Mouse (Mus musculus): ENCODE measurements around the gene Tmem269. TPM values are rescaled to one million over a fixed set of nuclear protein-coding genes. Genes with fewer than 3 reads are reported as not detected.
A peak's percentile ranks its signal among the peaks of the same experiment; 100 is the strongest.

The Tmem269 gene
- polyA plus RNA-seq, 1 experiment from 2014 or later = 0.07 TPM

- TF ChIP-seq EP300 (optimal IDR thresholded peaks at IDR 0.05) = no peak
- TF ChIP-seq CTCF (IDR thresholded peaks at IDR 0.05; ENCODE audit: low read depth) = no peak
- Histone ChIP-seq H3K27me3 (ENCODE audit: control insufficient read depth, insufficient read depth, low read length) (no peaks in the 10 kb centered on the region), H3K27ac (replicated peaks) (no peak overlapping the region), H3K36me3 (ENCODE audit: control insufficient read depth, insufficient read depth, low read length) (no peaks in the 10 kb centered on the region), H3K4me2 (replicated peaks; ENCODE audit: low read depth) (no peak overlapping the region), H3K9me3 (ENCODE audit: control insufficient read depth, low read length) (no peaks in the 10 kb centered on the region), H3K9ac (ENCODE audit: low read length) (no peak overlapping the region), H3K4me3 (ENCODE audit: low read depth, low read length) (no peak overlapping the region), H3K4me1 (replicated peaks; ENCODE audit: control insufficient read depth, insufficient read depth) (peaks cover 2% of the 10 kb centered on the region; the same call in 1 of the 2 replicates)
- DNase-seq (ENCODE audit: low spot score) = no peak
- 49% methylated on average over 3 of the region's 3 CpGs for WGBS
- no peak for ATAC-seq (ENCODE audit: low FRiP score, low TSS enrichment)
Measured at GRCm38 (mm10) chr4:119191273-119191672, 26.7 kb downstream of the Tmem269 start.

GRCm38 (mm10) chr4:119190618-119191017 is 27.4 kb downstream of the Tmem269 start:
- TF ChIP-seq EP300 (optimal IDR thresholded peaks at IDR 0.05) (no peak), CTCF (IDR thresholded peaks at IDR 0.05; ENCODE audit: low read depth) (no peak)
- Histone ChIP-seq H3K9me3 (ENCODE audit: control insufficient read depth, low read length) (no peaks in the 10 kb centered on the region), H3K4me3 (ENCODE audit: low read depth, low read length) (no peak overlapping the region), H3K27ac (replicated peaks) (no peak overlapping the region), H3K36me3 (ENCODE audit: control insufficient read depth, insufficient read depth, low read length) (no peaks in the 10 kb centered on the region), H3K27me3 (ENCODE audit: control insufficient read depth, insufficient read depth, low read length) (no peaks in the 10 kb centered on the region), H3K9ac (ENCODE audit: low read length) (no peak overlapping the region), H3K4me1 (replicated peaks; ENCODE audit: control insufficient read depth, insufficient read depth) (no peaks in the 10 kb centered on the region), H3K4me2 (replicated peaks; ENCODE audit: low read depth) (no peak overlapping the region)
- 69% methylated on average over 8 of the region's 8 CpGs for WGBS
- ATAC-seq (ENCODE audit: low FRiP score, low TSS enrichment) (no peak), DNase-seq (ENCODE audit: low spot score) (no peak)

GRCm38 (mm10) chr4:119189864-119190263 is 28.2 kb downstream of the Tmem269 start, which contains the start of gene Ermap:
Gene Ermap, minus strand, starts transcription at chr4:119190011.
- no peak for TF ChIP-seq EP300 (optimal IDR thresholded peaks at IDR 0.05)
- no peak for TF ChIP-seq CTCF (IDR thresholded peaks at IDR 0.05; ENCODE audit: low read depth)
- Histone ChIP-seq H3K4me2 (replicated peaks; ENCODE audit: low read depth) (no peak within 1 kb of the TSS), H3K4me1 (replicated peaks; ENCODE audit: control insufficient read depth, insufficient read depth) (no peaks in the 10 kb centered on the region), H3K36me3 (ENCODE audit: control insufficient read depth, insufficient read depth, low read length) (no peaks in the 10 kb centered on the region), H3K9ac (ENCODE audit: low read length) (no peak within 1 kb of the TSS), H3K4me3 (ENCODE audit: low read depth, low read length) (no peak within 1 kb of the TSS), H3K27me3 (ENCODE audit: control insufficient read depth, insufficient read depth, low read length) (no peaks in the 10 kb centered on the region), H3K9me3 (ENCODE audit: control insufficient read depth, low read length) (no peaks in the 10 kb centered on the region), H3K27ac (replicated peaks) (no peak within 1 kb of the TSS)
- WGBS = 54% methylated on average over 6 of the region's 6 CpGs
- ATAC-seq (ENCODE audit: low FRiP score, low TSS enrichment) (no peak), DNase-seq (ENCODE audit: low spot score) (no peak)

- Histone ChIP-seq H3K4me1 (replicated peaks; ENCODE audit: control insufficient read depth, insufficient read depth) (no peaks in the 10 kb centered on the region), H3K4me3 (ENCODE audit: low read depth, low read length) (no peak overlapping the region), H3K27ac (replicated peaks) (no peak overlapping the region), H3K36me3 (ENCODE audit: control insufficient read depth, insufficient read depth, low read length) (no peaks in the 10 kb centered on the region), H3K9ac (ENCODE audit: low read length) (no peak overlapping the region), H3K4me2 (replicated peaks; ENCODE audit: low read depth) (no peak overlapping the region), H3K27me3 (ENCODE audit: control insufficient read depth, insufficient read depth, low read length) (no peaks in the 10 kb centered on the region), H3K9me3 (ENCODE audit: control insufficient read depth, low read length) (no peaks in the 10 kb centered on the region)
- ATAC-seq (ENCODE audit: low FRiP score, low TSS enrichment) (no peak), DNase-seq (ENCODE audit: low spot score) (no peak)
- TF ChIP-seq CTCF (IDR thresholded peaks at IDR 0.05; ENCODE audit: low read depth) (no peak), EP300 (optimal IDR thresholded peaks at IDR 0.05) (no peak)
- WGBS = 74% methylated on average over 6 of the region's 6 CpGs
Measured at GRCm38 (mm10) chr4:119189392-119189791, 28.6 kb downstream of the Tmem269 start.

- Histone ChIP-seq H3K4me3 (ENCODE audit: low read depth, low read length) (no peak overlapping the region), H3K27ac (replicated peaks) (no peak overlapping the region), H3K9me3 (ENCODE audit: control insufficient read depth, low read length) (no peaks in the 10 kb centered on the region), H3K27me3 (ENCODE audit: control insufficient read depth, insufficient read depth, low read length) (no peaks in the 10 kb centered on the region), H3K4me1 (replicated peaks; ENCODE audit: control insufficient read depth, insufficient read depth) (no peaks in the 10 kb centered on the region), H3K36me3 (ENCODE audit: control insufficient read depth, insufficient read depth, low read length) (no peaks in the 10 kb centered on the region), H3K4me2 (replicated peaks; ENCODE audit: low read depth) (no peak overlapping the region), H3K9ac (ENCODE audit: low read length) (no peak overlapping the region)
- TF ChIP-seq EP300 (optimal IDR thresholded peaks at IDR 0.05) = no peak
- TF ChIP-seq CTCF (IDR thresholded peaks at IDR 0.05; ENCODE audit: low read depth) = peak; percentile 58
- 38% methylated on average over 11 of the region's 11 CpGs for WGBS
- DNase-seq (ENCODE audit: low spot score) (no peak), ATAC-seq (ENCODE audit: low FRiP score, low TSS enrichment) (no peak)
Measured at GRCm38 (mm10) chr4:119188060-119188785, 29.8 kb downstream of the Tmem269 start.

GRCm38 (mm10) chr4:119185771-119186170 is 32.2 kb downstream of the Tmem269 start:
- Histone ChIP-seq H3K4me3 (ENCODE audit: low read depth, low read length) (no peak overlapping the region), H3K4me1 (replicated peaks; ENCODE audit: control insufficient read depth, insufficient read depth) (no peaks in the 10 kb centered on the region), H3K27me3 (ENCODE audit: control insufficient read depth, insufficient read depth, low read length) (no peaks in the 10 kb centered on the region), H3K9me3 (ENCODE audit: control insufficient read depth, low read length) (no peaks in the 10 kb centered on the region), H3K36me3 (ENCODE audit: control insufficient read depth, insufficient read depth, low read length) (no peaks in the 10 kb centered on the region), H3K4me2 (replicated peaks; ENCODE audit: low read depth) (no peak overlapping the region), H3K27ac (replicated peaks) (no peak overlapping the region), H3K9ac (ENCODE audit: low read length) (no peak overlapping the region)
- DNase-seq (ENCODE audit: low spot score) = no peak
- no peak for TF ChIP-seq EP300 (optimal IDR thresholded peaks at IDR 0.05)
- no peak for TF ChIP-seq CTCF (IDR thresholded peaks at IDR 0.05; ENCODE audit: low read depth)
- ATAC-seq (ENCODE audit: low FRiP score, low TSS enrichment) = no peak
- 82% methylated on average over 4 of the region's 4 CpGs for WGBS
